Mouse (Mus musculus) lung, postnatal 14 days (tissue): Measurements from ENCODE around the gene Ubald1.
A peak's percentile ranks its signal among the peaks of the same experiment; 100 is the strongest.

Experiments used
- DNase-seq: peaks from one replicate; pipeline ENCODE4 v3.0.0; 2021

Gene Ubald1

GRCm38 (mm10) chr16:4898881-4899280 lies 18.8 kb upstream of the Ubald1 start:
- no peak for DNase-seq

DNA sequence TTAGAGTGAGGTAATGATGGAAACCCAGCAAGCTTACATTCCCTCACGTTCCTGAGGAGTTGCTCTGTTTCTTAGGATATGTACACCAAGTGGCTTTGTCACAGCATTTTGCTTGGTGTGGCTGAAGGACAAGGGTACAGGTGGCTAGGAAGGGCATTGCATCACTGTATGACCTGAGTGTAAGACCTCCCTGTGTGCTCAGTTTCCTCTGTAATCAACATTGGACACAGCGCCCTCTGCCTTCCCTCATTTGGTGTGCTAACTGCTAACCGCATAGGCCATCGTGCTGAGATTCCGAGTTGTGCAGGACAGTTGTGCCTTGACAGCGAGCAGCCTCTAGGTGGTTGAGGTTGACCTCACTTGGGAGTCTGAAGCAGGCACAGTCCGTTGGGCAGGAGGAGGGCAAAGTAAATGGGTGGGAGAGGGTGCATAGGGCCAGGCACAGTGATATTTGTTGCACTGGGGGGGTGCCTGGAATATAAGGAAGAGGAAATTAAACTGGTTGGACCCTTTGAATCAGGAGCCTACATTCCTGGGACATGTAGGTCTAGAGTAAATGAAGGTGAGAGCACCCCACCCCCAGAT lies 17.1 kb upstream of the Ubald1 start:
- no peak for DNase-seq

DNA sequence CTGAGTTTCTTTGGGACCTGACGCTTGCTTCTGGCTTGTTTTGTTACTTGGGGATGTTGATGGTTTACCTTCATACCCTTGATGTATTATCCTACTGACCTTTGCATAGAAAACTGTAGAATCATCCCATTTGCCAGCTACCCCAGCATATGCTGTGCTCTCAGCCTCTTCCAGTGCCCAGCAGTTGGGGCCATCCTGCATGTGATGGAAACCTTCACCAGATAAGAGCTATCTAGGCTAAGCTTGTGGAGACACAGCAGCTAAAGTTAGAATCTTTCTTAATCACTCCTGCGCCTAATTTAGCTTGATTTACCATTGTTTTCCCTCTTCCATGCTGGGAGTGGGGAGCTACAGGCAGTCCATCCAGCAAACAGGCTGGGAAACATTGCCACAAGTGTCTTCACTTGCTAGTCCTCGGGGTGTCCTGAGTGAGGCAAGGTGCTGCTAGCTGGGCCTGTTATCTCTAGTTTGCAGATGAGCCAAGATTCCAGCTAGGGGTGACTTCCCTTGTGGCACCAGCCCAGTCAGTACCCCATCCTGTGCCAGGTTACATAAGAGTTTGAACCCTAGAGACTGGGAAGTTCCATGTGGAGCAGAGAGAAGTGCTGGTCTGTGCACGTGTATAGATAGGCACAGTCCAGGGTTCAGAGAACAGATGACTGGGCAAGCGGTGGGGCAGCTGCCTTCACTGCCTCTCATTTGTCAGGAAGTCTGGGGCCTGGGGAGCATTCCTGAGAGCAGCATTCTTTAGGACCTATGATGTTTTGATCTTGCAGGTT lies 16.3 kb upstream of the Ubald1 start:
- no peak for DNase-seq

GRCm38 (mm10) chr16:4894201-4894908 lies 14.2 kb upstream of the Ubald1 start:
- DNase-seq: no peak

GRCm38 (mm10) chr16:4892171-4892570 lies 12.1 kb upstream of the Ubald1 start:
- DNase-seq: no peak

GRCm38 (mm10) chr16:4890201-4890709 lies 10.1 kb upstream of the Ubald1 start:
- no peak for DNase-seq

- no peak for DNase-seq
Observed at GRCm38 (mm10) chr16:4886690-4887020, 6.5 kb upstream of the Ubald1 start.

DNA sequence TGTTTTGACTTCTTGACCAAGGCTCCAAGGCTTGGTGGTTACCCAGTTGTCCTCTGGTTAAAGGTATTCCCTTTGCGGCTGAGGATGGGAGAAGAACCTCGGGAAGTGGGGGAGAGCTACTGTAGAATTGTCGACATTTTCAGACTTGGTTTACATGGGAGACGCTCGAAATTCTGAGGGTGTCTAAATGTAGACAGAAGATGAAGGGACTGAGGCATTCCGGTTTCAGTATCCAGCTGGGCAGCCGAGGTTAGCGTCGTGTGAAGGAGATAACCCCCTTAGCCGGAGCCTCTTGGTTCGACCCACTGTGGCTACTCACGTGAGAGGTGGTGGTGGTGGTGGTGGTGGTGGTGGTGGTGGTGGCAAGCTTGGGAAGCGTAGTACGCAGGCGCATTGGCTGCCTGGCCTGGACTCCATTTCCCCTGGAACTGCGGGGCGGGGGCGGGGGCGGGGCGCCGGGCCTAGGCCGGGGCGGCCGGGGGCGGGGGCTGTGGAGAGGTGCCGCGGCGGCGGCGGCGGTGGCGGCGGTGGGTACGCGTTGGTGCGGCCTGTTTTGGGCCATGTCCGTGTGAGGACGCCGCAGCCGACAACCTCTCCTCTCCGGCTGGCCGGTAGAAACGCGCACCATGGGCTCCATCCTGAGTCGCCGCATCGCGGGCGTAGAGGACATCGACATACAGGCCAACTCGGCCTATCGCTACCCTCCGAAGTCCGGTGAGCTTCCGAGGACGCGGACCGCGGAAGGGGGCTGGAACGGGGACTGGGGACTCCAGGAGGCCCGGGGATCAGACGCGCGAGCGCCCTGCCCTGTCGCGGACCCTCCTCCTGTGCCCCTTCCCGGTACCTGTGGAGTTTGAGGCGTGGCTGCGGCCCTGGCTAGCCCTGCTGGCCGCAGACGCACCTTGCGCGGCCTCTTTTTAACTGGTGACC lies 5.9 kb upstream of the Ubald1 start, which contains the start of gene Mgrn1:
Gene Mgrn1 (plus strand): TSS at position 490 of the 930 bp plus-strand sequence.
- DNase-seq: peak; percentile 88

- no peak for DNase-seq
Observed at GRCm38 (mm10) chr16:4884930-4885329, 4.8 kb upstream of the Ubald1 start.

DNA sequence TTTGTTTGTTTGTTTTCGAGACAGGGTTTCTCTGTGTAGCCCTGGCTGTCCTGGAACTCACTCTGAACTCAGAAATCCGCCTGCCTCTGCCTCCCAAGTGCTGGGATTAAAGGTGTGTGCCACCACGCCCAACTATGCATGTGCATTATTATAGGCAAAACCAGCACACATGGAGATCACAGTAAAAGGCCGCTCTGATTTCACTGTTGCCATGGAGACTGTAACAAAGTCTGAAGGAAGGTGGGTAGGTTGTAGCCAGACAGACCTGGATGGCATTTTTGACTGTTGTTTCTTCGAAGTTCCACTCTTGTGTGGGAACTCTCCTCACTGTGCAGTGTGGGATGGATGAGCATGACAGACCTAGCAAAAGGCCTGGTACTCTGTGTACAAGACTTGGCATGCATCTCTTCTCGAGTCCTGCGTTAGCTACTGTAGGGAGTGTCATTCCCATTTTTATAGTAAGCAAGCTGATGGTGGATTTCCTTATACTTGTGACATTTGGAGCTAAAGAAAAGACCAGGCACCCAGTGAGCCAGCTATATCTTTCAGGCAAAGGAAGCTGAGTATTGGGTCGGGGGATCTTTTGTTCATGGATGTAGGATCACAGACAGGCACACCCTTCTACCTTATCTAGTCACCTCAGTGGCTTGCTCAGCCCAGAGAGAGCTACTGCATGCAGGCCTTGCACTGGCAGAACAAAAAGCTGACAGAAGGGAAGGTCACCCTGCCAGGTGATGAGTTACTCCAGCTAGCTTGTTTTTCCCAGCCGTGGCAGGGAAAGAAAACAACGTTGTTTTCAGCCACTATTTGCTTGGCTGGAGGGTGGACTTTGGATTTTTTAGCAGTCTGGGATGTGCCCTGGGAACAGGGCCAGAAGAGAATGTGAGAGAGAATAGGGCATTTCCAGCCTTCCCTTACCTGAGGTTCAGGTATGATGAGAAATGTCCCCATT lies 1.6 kb upstream of the Ubald1 start:
- no peak for DNase-seq

DNA sequence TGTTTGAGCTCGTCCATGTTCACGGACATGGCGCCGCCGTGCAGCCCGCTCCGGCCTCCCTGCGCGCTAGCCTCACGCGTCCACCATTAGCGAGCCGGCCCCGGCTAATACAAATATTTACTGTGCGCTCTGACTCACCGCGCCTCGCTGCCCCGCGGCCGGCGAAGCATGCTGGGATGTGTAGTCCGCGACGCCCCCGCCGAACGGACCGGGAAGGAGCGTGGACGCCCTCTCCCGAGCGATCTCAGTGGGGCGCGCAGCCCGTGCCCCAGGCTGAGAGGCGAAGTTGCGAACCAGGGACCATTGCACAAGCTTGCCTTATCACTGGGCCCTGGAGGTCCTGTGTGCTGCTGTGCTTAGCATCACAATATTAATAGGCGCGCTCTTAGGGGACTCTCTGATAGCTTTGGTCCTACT lies 399 bp downstream of the Ubald1 start:
- DNase-seq: peak; percentile 91

DNA sequence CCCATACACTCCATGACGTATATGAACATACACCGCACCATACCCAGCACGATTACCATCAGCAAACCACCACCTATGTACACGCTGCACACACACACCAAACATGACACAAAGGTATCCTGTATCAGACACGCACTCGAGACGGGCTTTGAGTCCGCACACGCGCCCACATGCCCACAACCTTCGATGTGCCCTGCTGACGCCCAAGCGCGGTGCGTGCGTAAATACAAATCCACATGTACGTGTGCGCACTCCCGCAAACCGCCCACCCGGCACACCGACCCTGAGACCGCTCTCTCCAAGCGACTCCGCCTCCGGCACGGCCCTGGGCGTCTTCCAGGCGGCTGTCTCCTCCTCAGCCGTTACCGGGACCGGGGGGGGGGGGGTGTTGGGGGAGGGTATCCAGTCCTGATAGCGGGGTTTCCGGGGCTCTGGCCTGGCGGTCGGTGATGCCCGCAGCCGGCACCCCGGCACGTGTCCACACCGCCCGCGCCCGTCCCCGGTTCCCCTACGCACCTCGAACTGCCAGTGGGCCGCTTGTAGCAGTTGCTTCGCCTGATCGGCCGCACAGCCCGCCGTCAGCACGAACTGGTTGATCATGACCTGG lies 911 bp downstream of the Ubald1 start:
- DNase-seq: no peak

DNA sequence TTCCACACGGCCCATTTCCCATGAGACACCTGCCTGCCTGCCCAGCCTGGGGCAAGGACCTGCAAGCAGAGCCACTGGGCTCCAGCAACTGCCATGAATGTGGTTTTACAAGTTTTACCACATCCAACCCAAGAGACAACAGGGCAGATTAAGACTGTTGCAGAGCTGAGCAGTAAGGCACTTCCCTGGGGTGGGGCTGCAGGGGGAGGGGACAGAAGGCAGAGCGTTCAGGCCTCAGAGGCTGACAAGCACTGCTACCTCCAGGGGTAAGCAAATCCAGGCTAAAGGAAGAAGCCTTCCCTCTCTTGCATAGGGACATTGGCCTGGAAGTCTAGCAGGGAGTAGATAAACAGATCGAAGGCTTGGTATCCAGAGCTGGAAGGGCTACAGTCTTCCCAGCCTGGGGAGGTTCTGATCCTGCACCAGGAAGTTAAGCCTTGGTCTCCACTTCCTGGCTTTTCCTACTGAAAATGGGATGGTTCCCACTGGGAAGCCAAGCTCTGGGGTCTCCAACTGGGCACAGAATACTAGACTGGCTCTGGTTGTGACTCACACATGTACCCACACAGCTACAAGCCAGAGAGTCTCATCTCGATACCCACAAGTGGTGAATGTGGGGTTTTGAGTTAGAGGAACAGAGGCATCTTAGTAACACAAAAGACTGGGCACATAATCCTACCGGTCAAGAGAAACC lies 1.8 kb downstream of the Ubald1 start:
- DNase-seq: peak; percentile 56

- DNase-seq: no peak
Observed at GRCm38 (mm10) chr16:4877701-4878100, 2.4 kb downstream of the Ubald1 start.

DNA sequence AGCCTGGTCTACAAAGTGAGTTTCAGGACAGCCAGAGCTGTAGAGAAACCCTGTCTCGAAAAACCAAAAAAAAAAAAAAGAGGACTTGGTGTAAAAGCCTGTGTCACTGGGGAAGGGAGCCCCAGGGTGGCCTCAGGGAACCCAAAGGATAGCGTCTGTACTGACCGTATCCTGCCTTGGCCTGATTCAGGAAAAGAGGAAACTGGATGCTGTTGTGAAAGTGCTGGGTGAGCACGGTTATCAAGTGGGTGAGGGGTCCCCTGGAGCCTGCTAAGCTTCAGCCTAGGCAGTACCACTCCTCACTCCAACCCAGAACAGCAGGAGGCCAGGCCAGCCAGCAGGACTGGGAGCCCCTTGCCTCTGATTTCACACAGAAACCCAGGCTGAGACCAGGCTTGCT lies 2.9 kb downstream of the Ubald1 start:
- DNase-seq: no peak

- peak; percentile 77 for DNase-seq
Observed at GRCm38 (mm10) chr16:4876033-4876680, 4.0 kb downstream of the Ubald1 start.

DNA sequence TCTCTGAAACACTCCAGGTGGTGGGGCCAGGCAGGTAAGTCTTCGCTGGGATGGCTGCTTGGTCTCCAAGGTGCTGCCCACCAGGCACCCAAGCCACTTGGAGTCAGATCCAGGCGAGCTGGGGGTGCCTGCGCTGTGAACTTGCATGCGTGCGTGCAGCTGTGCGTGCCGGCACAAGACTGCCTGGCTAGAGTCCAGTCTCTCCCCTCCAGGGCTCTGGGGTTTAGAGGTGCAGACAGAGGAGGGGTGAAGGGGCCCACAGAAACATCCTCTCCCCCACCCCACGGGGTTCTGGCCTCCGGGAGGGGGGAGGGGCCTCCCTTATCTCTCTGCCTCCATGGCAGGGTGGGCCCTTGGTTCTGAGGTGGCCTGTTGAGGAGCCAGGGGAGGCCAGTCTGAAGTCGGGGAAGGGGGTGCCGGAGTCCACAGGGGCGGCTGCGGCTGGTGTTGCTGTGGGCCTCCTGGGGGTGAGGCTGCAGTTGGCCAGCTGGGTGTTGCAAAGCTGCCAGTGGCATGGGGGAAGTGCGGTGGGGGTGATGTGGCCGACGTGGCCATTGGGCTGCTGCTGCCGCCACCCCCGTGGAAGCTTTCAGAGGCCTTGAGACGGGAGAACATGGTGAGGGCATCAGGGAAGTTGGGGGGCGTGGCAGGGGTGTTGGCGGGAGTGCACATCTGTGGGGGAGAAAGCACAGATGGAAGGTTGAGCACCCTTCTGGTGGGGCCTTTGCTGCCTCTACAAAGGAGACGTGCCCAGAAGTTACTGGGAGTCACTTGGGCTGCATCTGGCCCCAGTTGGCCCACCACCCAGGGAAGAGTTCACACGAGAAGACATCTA lies 4.7 kb downstream of the Ubald1 start:
- no peak for DNase-seq

DNA sequence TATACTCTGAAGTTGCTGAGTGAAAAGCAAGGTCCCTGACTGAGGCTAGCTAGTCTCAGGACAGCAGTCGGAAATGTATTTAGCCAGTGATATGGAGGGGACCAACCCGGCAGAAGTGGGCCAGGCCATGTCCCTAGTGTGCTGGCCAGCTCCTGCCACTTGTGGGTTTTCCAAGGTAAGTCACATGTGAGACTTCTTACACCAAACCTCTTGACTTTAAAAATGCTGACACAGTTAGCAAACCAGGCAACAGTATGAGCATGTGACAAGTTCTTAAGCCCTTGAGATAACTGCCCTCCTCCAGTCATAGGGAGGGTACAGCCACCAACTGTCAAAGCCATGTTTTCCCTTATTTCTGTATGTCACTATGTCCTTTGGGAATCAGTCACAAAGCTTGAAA lies 8.2 kb downstream of the Ubald1 start:
- DNase-seq: no peak

DNA sequence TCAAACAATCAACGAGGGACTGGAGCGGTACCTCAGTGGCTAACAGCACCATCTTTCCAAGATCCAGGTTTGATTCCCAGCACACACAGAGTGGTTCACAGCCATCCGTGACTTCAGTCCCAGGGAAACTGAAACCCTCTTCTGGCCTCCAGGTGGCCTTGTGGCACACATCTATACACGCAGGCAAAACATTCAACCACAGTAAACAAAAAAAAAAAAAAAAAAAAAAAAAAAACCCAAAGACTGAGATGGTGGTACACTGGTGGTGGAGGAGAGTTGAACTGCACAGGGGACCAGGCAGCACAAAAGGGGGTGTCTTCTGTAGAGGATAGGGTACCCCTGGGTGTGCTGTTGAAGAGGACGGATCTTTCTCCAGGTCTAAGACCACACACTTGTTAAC lies 9.6 kb downstream of the Ubald1 start:
- DNase-seq: no peak
